Mouse (Mus musculus) limb, embryonic 15.5 days (tissue): ENCODE data around the gene Rabgap1l. TPM values are rescaled to one million over a fixed set of nuclear protein-coding genes. Genes with fewer than 3 reads are reported as not detected.

Source experiments
- ATAC-seq: fragments of 200-750 bp; cut with Nextera tagmentation; 2 replicates; pipeline ENCODE4 v1.8.0; 2017; ENCODE audit warnings: low read depth, moderate TSS enrichment; ENCODE audit not compliant: insufficient number of reproducible peaks, low FRiP score, low TSS enrichment
- H3K27ac ChIP-seq: fragments of 300-500 bp; sonication (generic); 2 replicates; pipeline ENCODE4 v1.5.1; 2015; ENCODE audit warnings: moderate library complexity, mild to moderate bottlenecking, inconsistent platforms
- H3K27me3 ChIP-seq: fragments of 300-500 bp; sonication (generic); 2 replicates; pipeline ENCODE4 v1.6.1; 2015; ENCODE audit warnings: inconsistent platforms
- H3K36me3 ChIP-seq: fragments of 300-500 bp; sonication (generic); 2 replicates; pipeline ENCODE4 v1.6.1; 2015; ENCODE audit warnings: inconsistent platforms
- H3K4me1 ChIP-seq: fragments of 300-500 bp; sonication (generic); 2 replicates; pipeline ENCODE4 v1.6.1; 2015; ENCODE audit warnings: inconsistent platforms
- H3K4me2 ChIP-seq: fragments of 300-500 bp; sonication (generic); 2 replicates; pipeline ENCODE4 v1.6.1; 2015; ENCODE audit warnings: mild to moderate bottlenecking, inconsistent platforms
- H3K4me3 ChIP-seq: fragments of 300-500 bp; sonication (generic); 2 replicates; pipeline ENCODE4 v1.5.1; 2015; ENCODE audit warnings: mild to moderate bottlenecking, inconsistent platforms
- H3K9ac ChIP-seq: fragments of 300-500 bp; sonication (generic); 2 replicates; pipeline ENCODE4 v1.6.1; 2015; ENCODE audit warnings: inconsistent platforms
- H3K9me3 ChIP-seq: fragments of 300-500 bp; sonication (generic); 2 replicates; pipeline ENCODE4 v1.6.1; 2016; ENCODE audit warnings: inconsistent platforms
- WGBS: fragments of 180-500 bp; shearing (Covaris S2); methylation state at CpG from one replicate; pipeline ENCODE4 v1.1.7; 2015; 5-methylcytosine and 5-hydroxymethylcytosine counted together
- microRNA counts: library from miRNA; unstranded; fragments of <30 nt; microRNA quantifications from one replicate; lab custom pipeline; 2016
- microRNA-seq: library from miRNA; unstranded; fragments of <30 nt; microRNA quantifications from one replicate; pipeline ENCODE4, GENCODE M21; 2016
- polyA plus RNA-seq: library from polyadenylated mRNA; unstranded; fragments of >200 nt; fragmentation: Nextera tagmentation; extraction: Ambion mirVana; gene quantifications from 2 replicates; pipeline ENCODE4 v1.2.1, GENCODE M21; 2015

Gene Rabgap1l
- polyA plus RNA-seq, 1 experiment from 2014 or later: 19.6 TPM

DNA sequence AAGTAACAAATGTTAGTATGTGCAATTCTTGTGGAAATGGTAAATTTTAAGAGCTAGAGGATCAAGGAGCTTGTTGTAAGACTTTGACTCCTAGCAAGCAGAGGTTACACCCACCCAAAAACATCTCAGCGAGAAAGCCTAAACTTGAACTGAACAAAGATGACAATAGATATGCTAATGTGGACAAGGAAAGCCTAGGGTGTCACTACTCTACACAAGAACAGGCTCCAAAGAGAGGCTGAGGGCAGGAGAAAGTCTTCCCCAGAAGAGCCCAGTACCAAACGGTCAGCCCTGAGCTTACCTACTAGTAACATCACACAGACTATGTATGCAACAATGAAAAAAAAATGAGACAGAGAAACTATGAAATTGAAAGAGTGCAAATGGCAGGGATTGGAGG lies 583.2 kb downstream of the Rabgap1l start:
- H3K4me3 ChIP-seq: no peak overlapping the region

DNA sequence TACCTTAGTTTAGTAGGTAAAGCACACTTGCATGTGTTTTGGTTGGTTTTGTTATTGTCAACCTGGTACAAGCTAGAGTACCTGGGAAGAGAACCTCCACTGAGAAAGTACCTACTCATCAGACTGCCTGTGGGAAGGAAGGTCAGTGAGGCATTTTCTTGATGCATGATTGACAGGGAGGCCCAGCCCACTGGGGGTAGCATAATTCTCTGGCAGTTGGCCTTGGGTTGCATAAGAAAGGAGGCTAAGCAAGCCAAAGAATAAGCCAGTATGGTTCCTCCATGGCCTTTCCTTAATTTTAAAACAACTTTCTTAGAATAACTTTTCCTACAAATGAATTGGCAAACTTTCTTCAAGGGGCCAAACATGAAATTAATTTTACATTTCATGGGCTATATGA lies 587.5 kb downstream of the Rabgap1l start:
- Histone ChIP-seq H3K4me3 (no peak overlapping the region), H3K4me2 (no peak overlapping the region), H3K9me3 (no peaks in the 10 kb centered on the region), H3K27ac (no peak overlapping the region), H3K36me3 (peaks cover 59% of the 10 kb centered on the region), H3K4me1 (no peaks in the 10 kb centered on the region), H3K27me3 (no peaks in the 10 kb centered on the region), H3K9ac (no peak overlapping the region)
- ATAC-seq: no peak

More for the DNA sequence above, 583.2 kb downstream of the Rabgap1l start:
- no peaks in the 10 kb centered on the region for H3K27me3 ChIP-seq
- WGBS: 79% methylated on average over 2 of the region's 2 CpGs
- H3K27ac ChIP-seq: no peak overlapping the region
- peaks cover 11% of the 10 kb centered on the region for H3K4me1 ChIP-seq
- H3K4me2 ChIP-seq: no peak overlapping the region
- H3K9ac ChIP-seq: no peak overlapping the region
- ATAC-seq: no peak
- H3K9me3 ChIP-seq: no peaks in the 10 kb centered on the region
- peaks cover 29% of the 10 kb centered on the region for H3K36me3 ChIP-seq

DNA sequence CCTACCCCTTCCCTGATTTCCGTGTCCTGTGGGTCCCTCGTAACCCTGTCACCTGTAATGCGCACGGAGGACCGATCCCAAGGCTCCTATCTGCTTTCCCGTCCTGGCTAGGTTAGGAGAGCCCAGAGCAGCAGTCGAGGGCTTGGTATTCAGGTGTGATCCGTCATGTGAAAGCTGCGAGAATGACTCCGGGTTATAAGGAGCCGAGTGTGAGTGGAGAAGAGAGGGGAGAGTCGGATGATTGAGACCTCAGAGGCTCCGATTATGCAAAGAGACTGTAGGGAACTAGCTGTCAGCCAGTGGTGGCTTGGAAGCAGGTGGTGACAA lies 597.7 kb downstream of the Rabgap1l start:
- Histone ChIP-seq H3K4me3 (peak overlapping the region; percentile 89), H3K36me3 (peaks cover 14% of the 10 kb centered on the region; the same call in 1 of the 2 replicates), H3K4me1 (peaks cover 6% of the 10 kb centered on the region; the same call in 1 of the 2 replicates), H3K9ac (peak overlapping the region; percentile 85), H3K27ac (peak overlapping the region; percentile 81), H3K27me3 (no peaks in the 10 kb centered on the region), H3K4me2 (peak overlapping the region; percentile 67), H3K9me3 (no peaks in the 10 kb centered on the region)
- ATAC-seq: no peak
- under 1% methylated on average over 13 of the region's 13 CpGs for WGBS

DNA sequence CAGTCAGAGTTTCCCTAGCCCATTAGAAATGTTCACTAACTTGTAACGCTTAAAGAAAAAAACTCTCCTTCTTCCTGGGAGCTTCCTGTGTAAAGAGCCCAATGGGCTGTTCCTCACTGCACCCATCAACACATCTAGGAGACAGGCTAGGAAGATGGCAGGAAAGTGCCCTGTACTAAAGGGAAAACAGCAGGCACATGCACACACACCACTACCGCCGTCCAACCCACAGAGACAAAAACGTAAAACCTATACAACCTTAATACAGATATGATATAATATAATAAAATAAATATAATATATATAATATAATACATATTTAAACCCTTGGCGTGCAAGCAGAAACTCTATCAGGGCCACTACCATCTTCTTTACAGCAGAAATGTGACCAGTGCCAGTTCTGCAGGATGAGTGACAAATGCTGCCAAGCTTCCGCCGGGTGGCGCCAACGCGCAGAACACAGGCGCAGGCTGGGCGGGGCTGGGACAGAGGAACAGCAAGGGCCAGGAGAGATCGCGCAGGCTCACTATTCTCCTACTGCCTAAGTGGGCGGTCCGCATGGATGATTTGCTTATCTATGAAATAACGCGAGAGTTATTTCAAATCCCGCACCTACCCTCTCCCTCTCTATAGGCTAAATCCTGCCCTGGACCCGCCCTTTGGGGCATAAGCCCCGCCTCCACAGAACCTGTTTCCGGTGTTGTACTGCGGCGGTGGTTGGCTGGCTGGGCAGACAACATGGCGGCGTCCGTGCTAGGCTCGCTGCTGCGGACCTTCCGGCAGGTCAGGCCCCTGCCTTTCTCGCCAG lies 598.3 kb downstream of the Rabgap1l start, which contains the start of gene Mrps14:
Mrps14 (plus strand) TSS at position 687 of the 808 bp plus-strand sequence.
- peak within 1 kb of the TSS; percentile 85 for H3K9ac ChIP-seq
- peaks cover 14% of the 10 kb centered on the region; the same call in 1 of the 2 replicates for H3K36me3 ChIP-seq
- peak within 1 kb of the TSS; percentile 67 for H3K4me2 ChIP-seq
- H3K27ac ChIP-seq: peak within 1 kb of the TSS; percentile 81
- H3K27me3 ChIP-seq: no peaks in the 10 kb centered on the region
- peak within 1 kb of the TSS; percentile 89 for H3K4me3 ChIP-seq
- WGBS: 7% methylated on average over 31 of the region's 31 CpGs
- H3K9me3 ChIP-seq: no peaks in the 10 kb centered on the region
- peaks cover 6% of the 10 kb centered on the region; the same call in 1 of the 2 replicates for H3K4me1 ChIP-seq
- ATAC-seq: peak; percentile 100

DNA sequence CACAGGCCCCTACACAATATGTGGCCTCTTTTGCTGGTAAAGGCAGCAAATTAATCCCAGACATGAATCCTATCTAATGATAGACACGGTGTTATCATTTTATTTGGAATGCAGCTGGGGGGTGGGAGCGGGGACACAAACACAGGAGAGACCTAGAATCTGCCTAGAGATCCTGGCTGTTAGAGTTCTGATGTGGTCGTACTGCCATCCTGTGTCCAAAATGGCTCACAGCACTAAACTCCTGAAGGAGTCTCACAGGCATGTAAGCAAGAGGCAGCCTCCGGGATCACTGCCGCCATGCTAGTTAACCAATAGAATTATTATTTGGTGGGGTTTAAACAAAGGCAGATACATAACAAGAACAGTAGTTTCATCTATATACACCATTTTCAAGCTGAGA lies 608.5 kb downstream of the Rabgap1l start:
- no peak overlapping the region for H3K4me2 ChIP-seq
- no peak overlapping the region for H3K4me3 ChIP-seq
- H3K36me3 ChIP-seq: no peaks in the 10 kb centered on the region
- H3K27ac ChIP-seq: no peak overlapping the region
- no peak for ATAC-seq
- H3K4me1 ChIP-seq: 0 out of 2 replicates have a peak, but pooled peaks cover 2% of the 10 kb centered on the region
- H3K9me3 ChIP-seq: no peaks in the 10 kb centered on the region
- WGBS: 14% methylated on average over 5 of the region's 5 CpGs
- no peak overlapping the region for H3K9ac ChIP-seq
- H3K27me3 ChIP-seq: no peaks in the 10 kb centered on the region

DNA sequence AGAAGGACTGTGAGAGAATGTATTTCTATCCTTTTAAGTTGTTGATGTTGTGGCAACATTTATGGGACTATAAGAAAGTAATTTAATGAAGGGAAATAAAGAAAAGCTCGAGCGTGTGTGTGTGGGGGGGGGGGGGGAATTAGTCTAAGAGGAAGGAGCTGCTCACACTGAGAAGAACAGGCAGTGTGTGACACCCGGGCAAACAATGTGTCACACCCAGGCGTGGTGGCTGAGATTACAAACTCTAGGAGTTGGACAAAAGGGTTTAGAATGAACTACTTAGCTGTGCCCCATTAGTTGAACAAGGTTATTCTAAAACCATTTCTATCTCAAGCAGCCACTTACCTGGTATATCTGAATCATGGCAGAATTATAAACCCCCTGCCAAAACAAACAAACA lies 611.8 kb downstream of the Rabgap1l start:
- no peaks in the 10 kb centered on the region for H3K27me3 ChIP-seq
- no peak overlapping the region for H3K4me3 ChIP-seq
- H3K36me3 ChIP-seq: no peaks in the 10 kb centered on the region
- ATAC-seq: no peak
- no peak overlapping the region for H3K9ac ChIP-seq
- H3K27ac ChIP-seq: no peak overlapping the region
- no peaks in the 10 kb centered on the region for H3K9me3 ChIP-seq
- WGBS: 41% methylated on average over 4 of the region's 4 CpGs
- no peak overlapping the region for H3K4me2 ChIP-seq
- H3K4me1 ChIP-seq: 0 out of 2 replicates have a peak, but pooled peaks cover 2% of the 10 kb centered on the region

DNA sequence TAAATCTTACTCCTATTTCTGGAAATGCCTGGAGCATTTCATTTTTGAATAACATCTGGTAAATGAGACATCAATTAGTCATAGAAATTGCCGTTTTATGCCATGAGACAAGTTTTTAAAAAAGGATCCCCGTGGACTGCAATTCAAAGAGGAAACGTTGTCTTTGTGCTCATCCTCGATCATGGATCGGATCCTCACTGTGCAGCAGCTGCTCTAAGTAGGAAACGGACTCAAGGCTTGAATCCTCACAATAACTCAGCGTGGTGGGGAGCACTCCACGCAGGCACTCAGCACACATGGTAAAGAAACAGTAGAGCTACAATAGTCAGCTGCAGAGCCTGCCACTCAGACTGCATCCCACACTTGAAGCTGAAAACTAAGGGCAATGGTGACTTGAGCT lies 616.1 kb downstream of the Rabgap1l start:
- H3K27ac ChIP-seq: no peak overlapping the region
- H3K9ac ChIP-seq: no peak overlapping the region
- no peaks in the 10 kb centered on the region for H3K27me3 ChIP-seq
- no peaks in the 10 kb centered on the region for H3K9me3 ChIP-seq
- H3K4me1 ChIP-seq: 0 out of 2 replicates have a peak, but pooled peaks cover 2% of the 10 kb centered on the region
- H3K4me3 ChIP-seq: no peak overlapping the region
- no peak overlapping the region for H3K4me2 ChIP-seq
- 68% methylated on average over 8 of the region's 8 CpGs for whole genome bisulfite sequencing
- no peak for ATAC-seq
- H3K36me3 ChIP-seq: no peaks in the 10 kb centered on the region

MicroRNAs encoded within 50 kb of the gene (microRNA counts, 519-probe panel; counts per million panel counts)
- 1,601 counts per million, percentile 20 among the panel's probes with 10 or more counts for microRNA mmu-miR-1927 (lab: Ali Mortazavi, UCI)

Small RNAs within 50 kb of the gene (microRNA-seq; reads per million reads assigned to microRNA genes)
- 1.0 reads per million for gene Mir1927

Other genes starting within 250 kb of the Rabgap1l start
- gene Rc3h1, start 113.2 kb upstream of the Rabgap1l start, polyA plus RNA-seq: 6.7 and 7.4 TPM in 2 replicates
- gene Serpinc1, start 185.4 kb upstream of the Rabgap1l start, polyA plus RNA-seq: 2.6 and 5.1 TPM in 2 replicates
- 7.9 and 8.4 TPM in 2 replicates for gene Zbtb37, start 241.6 kb upstream of the Rabgap1l start, polyA plus RNA-seq